Mouse (Mus musculus) heart, postnatal 36 days (tissue): ENCODE data around the gene Sypl2. TPM values are rescaled to one million over a fixed set of nuclear protein-coding genes. Genes with fewer than 3 reads are reported as not detected.
A peak's percentile ranks its signal among the peaks of the same experiment; 100 is the strongest.
"Not testable (repeated sequence)": the region's sequence is repeated elsewhere in the genome, so short reads cannot be mapped to it uniquely, and the experiment has no call there.

Experiments used
- DNase-seq, 2 experiments: peaks; one replicate each; pipeline ENCODE4 v3.0.0; 2021 to 2022
- intact Hi-C: fragments of 180-260 bp; cut with DNase I; formaldehyde crosslinking; loops from one replicate; pipeline ENCODE4 v1.15.1; 2025
- total RNA-seq, 2 experiments: library from RNA; stranded (reverse); gene quantifications; 2 replicates each; pipeline ENCODE4 v1.2.3; 2021

Gene Sypl2
- total RNA-seq: under 1 TPM; 0.70 to 0.80 TPM

DNA sequence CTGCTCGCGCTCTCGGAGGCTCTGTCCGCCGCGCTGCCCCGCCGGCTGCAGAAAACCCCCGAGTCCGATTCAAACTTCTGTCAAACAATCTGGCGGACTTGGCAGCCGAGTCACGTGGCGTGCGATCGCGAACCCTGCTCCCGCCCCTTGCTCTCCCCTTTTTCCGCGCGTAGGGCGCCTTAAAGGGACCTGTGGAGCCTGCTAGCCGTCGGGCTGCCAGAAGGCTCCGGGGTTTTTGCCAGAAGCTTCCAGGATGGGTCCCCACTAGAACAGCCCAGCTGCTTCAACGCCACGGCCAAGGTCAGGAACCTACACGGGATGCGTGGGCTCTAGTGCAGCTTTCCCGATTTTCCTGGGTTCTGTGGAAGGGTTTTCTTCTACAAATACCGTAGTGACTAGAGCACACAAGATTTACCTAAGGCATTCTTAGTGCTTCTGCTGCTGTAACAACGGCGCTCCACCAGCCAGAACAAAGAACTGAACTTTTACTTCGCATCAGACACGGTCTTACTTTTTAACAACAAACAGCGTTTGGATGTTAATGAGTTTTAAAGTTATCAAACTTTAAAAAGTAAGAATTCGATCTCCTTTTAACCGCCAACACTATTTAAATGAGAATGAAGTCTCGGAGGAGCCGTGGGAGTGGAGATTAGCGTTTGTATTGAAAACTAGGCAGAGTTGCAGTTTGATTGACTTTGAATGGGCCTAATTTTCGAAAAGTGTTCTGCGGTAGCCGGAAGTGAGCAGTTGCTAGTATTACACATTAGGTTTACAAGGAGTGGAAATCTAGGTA lies at the start of gene Sypl2:
Gene Sypl2, minus strand, starts transcription at position 91 of the 793 bp plus-strand sequence.
- intact Hi-C loops: no loop called here
- peak; percentile 35 to 41 for DNase-seq

DNA sequence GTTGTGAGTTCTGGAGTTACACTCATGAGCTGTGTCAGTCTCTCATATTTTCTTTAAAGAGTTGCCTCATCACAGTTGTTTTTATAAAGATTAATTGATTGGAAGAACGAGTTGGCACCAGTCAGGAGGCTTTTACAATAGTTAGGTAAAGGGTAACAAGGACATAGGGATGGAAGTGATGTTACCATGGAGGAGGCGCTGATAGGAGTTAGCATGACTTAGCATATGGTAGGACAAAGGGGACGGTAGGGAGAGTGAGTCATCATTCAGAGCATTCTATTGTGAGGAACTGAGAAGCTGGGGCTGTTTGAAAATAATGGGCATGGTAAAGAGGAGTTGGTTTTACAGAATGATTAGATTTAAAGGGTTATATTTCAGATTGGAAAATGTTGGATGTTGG lies 32.9 kb upstream of the Sypl2 start:
- DNase-seq: no peak
- intact Hi-C loops: no loop called here

DNA sequence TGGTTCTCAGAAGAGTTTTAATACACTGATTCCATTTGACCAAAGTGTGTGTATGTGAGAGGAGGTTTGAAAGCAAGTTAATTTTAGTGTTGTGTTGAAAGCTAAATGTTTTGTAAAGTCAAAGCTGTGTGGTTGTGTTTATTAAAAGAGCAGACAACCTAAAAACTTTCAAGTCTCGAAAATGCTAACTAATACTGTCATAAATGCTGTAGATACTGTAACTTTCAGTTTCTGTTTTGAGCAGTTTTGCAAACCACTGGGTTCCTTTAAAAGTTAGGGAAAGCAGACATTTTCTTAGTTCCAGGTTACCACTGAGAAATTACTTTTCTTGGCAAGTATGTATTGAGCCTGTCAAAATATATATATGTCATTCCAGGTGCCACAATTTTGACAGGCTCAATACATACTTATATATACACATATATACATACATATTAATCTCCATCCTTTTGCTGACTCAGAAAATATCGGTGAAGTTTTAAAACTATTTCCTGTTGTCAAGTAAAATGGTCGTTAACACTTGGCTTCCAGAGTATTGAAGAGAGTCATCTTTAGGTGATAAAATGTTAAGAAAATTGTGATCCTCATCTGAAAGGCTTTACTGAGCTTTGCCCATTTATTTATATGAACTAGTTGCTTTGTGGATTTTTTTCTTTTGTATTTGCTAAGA lies 31.5 kb upstream of the Sypl2 start:
- no peak for DNase-seq
- intact Hi-C loops: loop anchor here (2.0 kb wide), 1 partner anchor 47 kb away; the partner anchor contains the start of gene Atxn7l2

DNA sequence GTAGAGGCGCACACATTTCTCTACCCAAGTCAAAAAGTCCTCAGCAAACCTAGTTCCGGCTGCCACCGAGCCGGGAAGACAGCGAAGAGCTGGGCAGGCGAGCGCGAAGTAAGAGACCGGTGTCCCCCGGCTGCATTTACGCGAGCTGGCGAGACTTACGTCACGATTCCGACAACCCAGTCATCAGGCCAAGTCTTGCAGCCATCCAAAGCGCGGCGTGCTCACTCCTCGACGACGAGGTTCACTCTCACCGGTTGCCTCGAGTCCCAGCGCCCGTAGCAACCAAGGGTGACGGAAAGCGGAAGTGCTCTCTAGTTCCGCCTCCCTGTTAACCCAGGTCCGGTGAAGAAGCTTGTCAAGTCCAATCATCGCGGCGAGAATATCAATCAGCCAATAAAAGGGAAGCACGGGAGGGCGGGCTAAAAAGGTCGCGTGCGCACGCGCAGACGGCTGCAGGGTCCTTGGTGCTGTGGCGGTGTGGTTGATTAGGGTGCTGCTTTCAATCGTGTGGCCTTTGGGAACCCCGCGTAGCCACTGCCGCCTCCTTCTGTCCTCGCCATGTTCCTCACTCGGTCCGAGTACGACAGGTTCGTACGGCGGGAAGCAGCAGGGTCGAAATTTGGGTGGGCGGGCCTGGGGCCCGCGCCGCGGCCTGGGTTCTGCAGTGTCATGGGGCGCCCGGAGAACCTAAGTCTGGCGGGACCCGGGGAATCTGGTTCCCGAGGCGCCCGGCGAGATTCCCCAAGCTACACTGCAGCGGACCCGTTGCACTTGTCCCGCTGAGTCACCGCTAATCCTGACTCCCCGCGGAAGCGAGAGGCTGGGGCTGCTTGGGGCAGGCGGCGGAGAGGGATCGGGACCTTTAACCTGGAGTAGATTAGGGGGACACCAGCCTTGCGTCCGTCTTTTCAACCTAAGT lies 30.5 kb upstream of the Sypl2 start, which contains the start of gene Psma5:
Gene Psma5, plus strand, starts transcription at position 208 of the 919 bp plus-strand sequence.
- peak; percentile 89 to 90 for DNase-seq
- intact Hi-C loops: loop anchor here (2.0 kb wide), 1 partner anchor 46 kb away; the partner anchor contains the start of gene Atxn7l2

DNA sequence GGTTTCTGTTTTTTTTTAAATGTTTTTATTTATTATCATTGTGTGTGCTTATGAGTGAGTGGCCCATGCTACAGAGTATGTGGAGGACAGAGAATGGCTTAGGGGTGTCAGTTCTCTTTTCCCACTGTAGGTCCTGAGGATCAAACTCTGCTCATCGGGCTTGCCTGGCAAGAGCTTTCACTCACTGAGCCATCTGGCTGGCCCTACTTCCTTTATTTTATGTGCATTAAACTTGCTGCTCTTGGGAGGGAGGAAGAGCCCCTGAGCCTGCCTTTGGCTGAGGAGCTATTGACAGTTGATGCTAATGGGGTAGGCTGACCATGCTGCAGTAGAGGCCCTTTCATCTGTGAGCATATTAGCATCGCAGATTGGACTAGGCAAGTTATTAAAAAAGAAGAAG lies 20.4 kb upstream of the Sypl2 start:
- intact Hi-C loops: no loop called here
- DNase-seq: no peak

DNA sequence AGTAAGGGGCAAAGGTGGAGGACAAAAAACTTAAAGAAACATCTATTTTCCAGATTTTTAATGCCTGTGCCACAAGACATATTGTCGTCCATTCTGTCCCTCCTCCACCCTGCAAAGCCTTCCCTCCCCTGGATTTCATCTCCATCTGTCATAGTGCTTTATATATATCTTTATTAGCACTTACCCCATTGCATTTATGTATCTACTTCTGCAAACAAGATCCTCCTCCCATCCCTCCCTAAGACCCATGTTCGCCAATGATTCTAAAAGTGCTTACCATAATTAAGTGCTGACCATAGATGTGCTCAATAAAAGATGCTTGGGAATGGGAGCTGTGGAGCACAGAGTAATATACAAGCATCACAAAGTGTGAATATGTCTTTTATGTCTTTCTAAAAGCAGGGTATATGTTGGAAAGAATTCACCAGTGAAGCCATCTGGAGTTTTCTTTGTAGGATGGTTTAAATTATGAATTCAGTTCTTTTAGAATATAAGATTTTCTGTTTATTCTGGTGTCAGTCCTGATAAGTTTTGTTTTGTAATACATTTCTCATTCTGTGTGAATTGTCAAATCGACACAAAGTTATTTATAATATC lies 14.9 kb upstream of the Sypl2 start:
- intact Hi-C loops: no loop called here

DNA sequence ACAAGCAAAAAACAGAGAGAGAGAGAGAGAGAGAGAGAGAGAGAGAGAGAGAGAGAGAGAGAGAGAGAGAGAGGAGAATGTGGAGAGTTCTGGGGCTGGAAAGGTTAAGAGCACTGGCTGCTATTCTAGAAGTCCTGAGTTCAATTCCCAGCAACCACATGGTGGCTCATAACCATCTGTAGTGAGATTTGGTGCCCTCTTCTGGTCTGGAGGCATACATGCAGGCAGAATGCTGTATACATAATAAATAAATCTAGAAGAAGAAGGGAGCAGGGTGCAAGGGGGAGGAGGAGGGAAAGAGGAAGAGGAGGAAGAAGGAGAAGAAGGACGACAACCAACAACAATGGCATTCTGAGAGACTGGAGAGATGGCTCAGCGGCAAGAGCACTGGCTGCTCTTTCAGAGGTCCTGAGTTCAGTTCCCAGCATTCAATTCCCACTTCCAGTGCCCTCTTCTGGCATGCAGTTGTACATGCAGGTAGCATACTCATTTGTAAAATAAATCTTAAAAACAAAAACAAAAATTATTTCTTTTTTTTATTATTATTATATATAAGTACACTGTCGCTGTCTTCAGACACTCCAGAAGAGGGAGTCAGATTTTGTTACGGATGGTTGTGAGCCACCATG lies 11.1 kb upstream of the Sypl2 start:
- DNase-seq, intact Hi-C loops: not testable (repeated sequence)

More for the DNA sequence above, 14.9 kb upstream of the Sypl2 start:
- DNase-seq: no peak

DNA sequence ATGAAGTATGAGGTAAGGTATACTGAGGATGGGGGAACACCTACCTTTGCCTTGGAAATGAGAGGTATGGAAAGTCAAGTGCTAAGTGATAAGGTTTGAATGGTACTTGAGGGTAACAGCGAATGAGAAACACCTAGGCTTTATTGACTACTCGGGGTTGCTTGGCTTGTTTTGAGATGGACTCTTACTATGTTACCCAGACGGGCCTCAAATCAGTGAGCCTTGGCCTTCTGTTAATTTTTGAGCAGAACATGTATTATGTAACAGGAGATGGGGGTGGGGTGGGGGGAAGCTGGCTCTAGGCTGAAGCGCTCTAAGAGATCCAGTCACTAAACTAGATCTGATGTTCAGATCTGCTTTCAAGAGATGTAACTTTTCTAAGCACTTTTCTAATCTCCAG lies 5.2 kb upstream of the Sypl2 start:
- DNase-seq: no peak
- intact Hi-C loops: no loop called here

DNA sequence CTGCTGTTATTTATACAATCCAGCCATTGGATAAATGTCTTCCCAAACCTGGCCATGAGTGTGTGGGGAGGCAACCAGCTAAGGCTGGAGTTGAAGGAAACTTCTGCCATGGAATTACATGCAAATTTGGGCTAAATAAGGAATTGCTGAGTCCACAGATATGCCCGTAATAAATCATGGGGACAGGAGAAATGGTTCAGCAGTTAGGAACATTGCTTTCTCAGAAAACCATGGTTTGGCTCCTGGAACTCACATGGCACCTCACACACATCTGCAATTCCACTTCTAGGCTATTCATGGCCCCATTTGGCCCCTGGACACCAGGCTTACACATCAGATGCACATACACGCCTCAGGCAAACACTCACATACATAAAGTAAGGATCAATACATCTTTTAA lies 1.1 kb upstream of the Sypl2 start:
- intact Hi-C loops: no loop called here
- no peak for DNase-seq

DNA sequence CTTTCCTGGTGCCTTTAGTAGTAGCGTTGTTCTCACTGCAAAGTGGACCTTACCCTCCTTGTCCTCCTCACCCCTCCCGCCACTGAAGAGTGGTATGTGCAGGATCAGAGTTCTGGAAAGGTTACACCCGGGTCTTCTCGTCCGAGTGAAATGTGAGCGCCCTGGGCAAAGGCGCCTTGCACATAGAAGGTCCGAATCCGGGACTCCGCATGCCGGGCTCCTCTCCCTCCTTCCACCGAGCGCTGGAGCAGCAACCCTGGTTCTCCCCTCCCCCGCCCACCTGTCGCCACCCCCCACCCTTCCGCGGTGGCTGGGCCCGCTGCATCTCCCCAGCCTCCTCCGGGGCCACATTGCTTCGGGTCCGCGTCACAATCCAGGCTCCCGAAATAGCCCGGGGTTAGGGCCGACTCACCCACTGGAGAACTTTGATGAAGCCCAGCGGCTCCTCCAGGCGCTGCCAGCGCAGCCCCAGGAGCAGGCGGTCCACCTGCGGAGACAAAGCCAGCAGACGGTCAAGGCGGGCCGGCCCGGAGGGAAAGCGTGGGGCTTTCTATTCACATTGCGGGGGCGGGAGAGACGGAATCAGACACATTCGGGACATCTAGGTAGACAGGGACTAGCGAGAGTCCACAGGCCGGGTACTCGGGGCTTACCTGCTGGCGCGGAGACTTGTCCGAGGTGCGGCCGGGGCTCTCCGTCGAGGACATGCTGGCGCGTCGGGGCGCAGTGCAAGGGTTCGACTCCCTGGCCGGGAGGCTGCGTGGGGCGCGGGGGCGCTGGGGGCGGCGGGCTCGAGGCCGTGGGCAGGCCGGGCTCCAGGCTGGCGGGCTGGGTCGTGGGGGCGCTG lies 514 bp downstream of the Sypl2 start:
- DNase-seq: no peak

DNA sequence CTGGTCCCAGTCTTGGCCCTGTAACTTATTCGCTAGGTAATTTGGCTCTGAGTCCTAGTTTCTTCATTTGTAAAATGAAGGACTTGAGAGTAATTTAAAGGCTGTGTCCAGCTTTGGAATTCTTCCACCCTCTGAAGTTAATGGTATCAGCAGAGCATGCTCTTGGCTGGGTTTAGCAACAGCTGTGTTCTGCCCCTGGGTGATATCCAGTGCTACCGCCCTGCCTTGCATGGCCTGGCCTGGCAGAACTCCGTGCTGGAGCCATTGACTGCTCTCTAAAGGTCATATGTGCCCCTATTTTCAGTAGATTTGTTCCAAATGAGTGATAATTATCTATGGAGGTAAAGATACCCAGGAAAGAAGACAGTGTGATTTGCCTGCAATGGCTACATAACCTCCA lies 5.8 kb downstream of the Sypl2 start:
- no peak for DNase-seq

More for the DNA sequence above, 514 bp downstream of the Sypl2 start:
- intact Hi-C loops: no loop called here

DNA sequence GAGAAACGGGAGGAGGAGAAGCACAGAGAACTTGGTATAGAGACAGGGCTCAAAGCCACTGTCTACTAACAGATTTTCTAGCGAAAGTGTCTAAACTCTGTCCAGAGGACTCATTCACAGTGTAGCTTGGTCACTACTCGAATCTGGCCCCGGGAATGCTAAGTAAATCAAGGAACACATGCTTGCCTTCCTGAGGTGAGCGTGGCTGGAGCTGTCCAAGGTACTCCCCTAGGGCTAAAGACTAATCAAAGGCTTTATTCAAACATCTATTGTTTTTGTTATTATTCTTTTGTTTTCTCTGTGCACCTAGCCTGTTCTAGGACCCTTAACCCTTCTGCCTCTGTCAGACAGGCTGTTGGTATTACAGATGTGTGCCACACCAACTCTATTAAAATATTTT lies 11.7 kb downstream of the Sypl2 start:
- intact Hi-C loops: no loop called here
- no peak for DNase-seq

More for the DNA sequence above, 5.8 kb downstream of the Sypl2 start:
- intact Hi-C loops: no loop called here

DNA sequence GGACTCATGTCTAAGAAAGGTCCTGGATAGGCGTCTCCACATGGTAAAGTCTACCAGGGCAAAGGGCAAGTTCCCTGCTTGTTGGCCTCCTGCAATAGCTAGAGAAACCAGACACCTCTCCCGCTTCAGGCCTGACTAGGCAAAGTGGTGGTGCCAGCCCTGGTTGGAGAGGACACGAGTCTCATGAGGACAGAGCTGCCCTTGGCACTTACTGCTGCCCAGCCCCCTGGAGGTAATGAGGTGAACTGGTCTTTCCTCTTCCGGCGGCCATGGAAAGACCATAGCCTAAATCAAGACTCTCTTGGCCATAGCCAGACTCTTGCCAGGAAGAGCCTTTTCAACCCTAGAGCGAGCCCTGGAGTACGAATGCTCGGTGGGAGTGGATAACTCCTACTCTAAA lies 14.0 kb downstream of the Sypl2 start:
- no peak for DNase-seq

DNA sequence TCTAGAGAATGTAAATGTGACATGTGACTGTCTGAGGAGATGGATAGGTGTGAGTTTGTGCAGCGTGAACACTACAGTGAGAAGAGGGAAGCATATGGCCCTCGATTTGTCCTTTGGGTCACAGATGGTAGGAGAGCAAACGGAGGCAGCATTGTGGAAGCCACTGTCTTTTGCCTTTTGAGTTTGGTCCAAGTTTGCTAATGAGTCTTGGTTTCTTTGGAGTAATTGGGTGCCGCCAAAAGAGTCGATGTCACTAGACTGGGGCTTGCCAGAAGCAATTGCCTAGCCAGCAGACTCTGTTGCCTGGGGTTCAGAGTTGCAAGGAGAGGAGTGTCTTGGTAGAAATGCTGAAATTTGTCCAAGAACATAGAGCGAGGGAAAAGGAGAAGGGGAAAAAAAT lies 14.6 kb downstream of the Sypl2 start:
- intact Hi-C loops: loop anchor here (2.0 kb wide), 1 partner anchor 45 kb away; the partner anchor contains the start of gene Psma5

More for the DNA sequence above, 14.0 kb downstream of the Sypl2 start:
- intact Hi-C loops: no loop called here

DNA sequence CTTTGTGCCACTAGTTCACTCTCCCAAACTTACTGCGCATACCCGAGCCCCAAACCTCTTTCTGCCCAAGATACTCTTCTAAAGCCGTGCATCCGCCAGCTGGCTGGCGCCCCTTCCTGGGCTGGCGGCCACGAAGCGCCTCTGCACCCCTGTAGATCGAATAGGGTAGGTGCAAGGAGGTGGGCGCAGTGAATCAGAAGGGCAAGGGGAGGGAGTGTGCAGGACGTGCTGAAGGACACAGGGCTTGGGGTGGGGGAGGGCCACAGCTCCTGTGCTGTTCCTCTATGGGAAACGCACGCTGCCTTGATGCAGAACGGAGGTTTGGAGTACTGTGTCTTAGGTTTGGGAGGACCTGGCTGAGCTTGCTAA lies 15.7 kb downstream of the Sypl2 start, which contains the start of gene Atxn7l2:
Gene Atxn7l2, minus strand, starts transcription at position 164 of the 369 bp plus-strand sequence.
- intact Hi-C loops: loop anchor here (2.0 kb wide), 1 partner anchor 46 kb away; the partner anchor contains the start of gene Psma5

More for the DNA sequence above, 14.6 kb downstream of the Sypl2 start:
- no peak for DNase-seq

DNA sequence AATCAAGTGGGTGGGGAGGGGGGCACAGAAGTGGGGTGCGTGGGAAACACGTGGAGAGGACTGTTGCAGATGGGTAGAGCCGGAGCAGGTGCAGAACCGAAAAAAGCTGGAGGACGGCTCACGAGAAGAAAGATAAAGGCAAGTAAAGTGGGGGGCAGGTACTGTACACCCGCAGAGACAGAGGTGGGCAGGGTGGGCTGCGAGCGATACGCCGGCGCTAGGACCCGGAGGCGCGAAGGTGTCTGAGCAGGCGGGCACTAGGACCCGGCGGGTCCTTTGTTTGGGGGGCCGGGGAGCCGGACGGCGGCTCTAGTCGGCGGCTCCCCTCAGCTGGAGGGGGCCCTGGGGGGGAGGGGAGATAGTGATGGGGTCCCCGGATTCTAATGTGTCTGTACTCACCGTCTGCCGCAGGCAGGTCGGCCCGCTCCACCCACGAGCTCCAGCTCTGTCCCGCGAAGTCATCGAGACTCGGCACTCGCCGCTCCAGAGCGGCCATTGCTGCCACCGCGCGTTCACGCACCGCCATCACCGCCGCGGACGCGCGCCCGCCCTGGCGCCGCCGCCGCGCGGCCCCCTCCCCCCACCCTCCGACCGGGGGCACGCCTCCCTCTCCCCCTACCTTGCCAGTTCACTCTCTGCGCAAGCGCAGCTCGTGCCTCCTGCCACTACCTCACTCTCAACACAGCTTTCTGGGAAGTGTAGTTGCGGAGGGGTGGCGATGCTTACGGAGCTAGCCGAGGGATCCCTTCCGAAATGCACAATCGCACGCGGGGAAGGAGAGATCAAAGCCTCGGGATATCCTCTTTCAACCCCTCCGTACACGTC lies 16.3 kb downstream of the Sypl2 start:
- DNase-seq: peak; percentile 89 to 92
- intact Hi-C loops: loop anchor here (2.0 to 10.0 kb wide), 2 partner anchors 47 to 345 kb away; partner anchors contain the start of gene Psma5

More for the DNA sequence above, 15.7 kb downstream of the Sypl2 start, which contains the start of gene Atxn7l2:
- DNase-seq: no peak

DNA sequence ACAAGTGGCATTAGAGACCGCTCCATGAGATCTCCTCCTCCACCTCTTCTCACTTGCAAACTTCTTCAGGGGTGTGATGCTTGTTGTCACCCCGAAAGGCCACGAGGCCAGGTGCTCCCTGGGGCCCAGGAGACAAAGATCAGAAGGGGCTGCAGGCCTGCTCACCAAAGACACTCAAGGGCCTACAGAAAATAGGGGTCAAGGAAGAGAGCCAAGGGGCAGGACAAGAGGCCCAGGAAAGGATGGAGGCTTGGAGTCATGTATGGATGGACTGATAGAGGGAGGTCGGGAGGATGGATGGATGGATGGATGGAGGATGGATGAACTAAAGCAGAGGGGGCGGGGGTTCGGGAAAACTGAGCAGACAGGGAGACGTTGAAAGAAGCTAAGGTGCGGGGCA lies 16.9 kb downstream of the Sypl2 start:
- no peak for DNase-seq
- intact Hi-C loops: loop anchor here (10.0 kb wide), 1 partner anchor 345 kb away; no protein-coding TSS in a partner anchor
